21 mouse cellular contexts compared by ENCODE assay signal in the genomic region with DNA sequence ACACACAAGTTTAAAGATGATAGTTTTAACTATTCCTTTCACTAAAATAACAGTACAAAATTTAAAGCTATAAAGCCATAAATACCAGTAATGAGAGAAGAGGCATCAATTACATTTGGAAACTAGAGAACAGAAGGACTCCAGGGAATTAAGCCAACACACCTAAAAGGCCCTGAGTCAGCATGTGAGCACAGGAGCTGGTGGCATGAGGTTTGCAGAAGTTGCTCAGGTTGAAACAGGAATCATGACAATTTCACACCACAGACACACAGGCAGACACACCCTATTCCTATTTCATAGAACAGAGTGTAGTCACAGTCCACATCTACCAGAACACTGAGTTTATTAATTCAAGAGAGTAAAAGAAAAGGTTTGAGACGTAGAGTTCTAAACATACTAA. TPM values are rescaled to one million over a fixed set of nuclear protein-coding genes. Genes with fewer than 3 reads are reported as not detected.
DNase-seq lines count a peak whose midpoint lies in the region; ATAC-seq and TF ChIP-seq lines count a peak whose summit lies in the region.
"Had no signal": no experiment of that assay in that cellular context is flagged by ENCODE, and none has a peak within 500 bp of the region (broad histone marks: within the 10 kb centered on the region; RNA-seq: fewer than 3 reads in every experiment).

No protein-coding gene starts in this region.

- no peak overlapping the region for H3K9ac ChIP-seq in hindbrain, embryonic 12.5 days
- H3K9ac ChIP-seq: embryonic facial prominence, embryonic 15.5 days; forebrain, embryonic 15.5 days; liver, embryonic 13.5 days; lung, embryonic 14.5 days; neural tube, embryonic 15.5 days had no signal

- peaks cover 66% of the 10 kb centered on the region for H3K4me1 ChIP-seq in bone marrow macrophage, adult 2 months (ENCODE audit: control insufficient read depth, insufficient read depth, low read length)
- H3K4me1 ChIP-seq in hindbrain, embryonic 12.5 days = no peaks in the 10 kb centered on the region
- H3K4me1 ChIP-seq: embryonic facial prominence, embryonic 15.5 days; forebrain, embryonic 15.5 days; hindbrain, embryonic 10.5 days; midbrain, embryonic 10.5 days; neural tube, embryonic 15.5 days had no signal

- 95% methylated on average over 1 of the region's 1 CpGs for whole genome bisulfite sequencing in hindbrain, embryonic 12.5 days

- peak overlapping the region; percentile 34 for H3K27ac ChIP-seq in bone marrow macrophage, adult 2 months (ENCODE audit: insufficient read depth, low read depth, low read length)
- H3K27ac ChIP-seq in hindbrain, embryonic 12.5 days = no peak overlapping the region
- H3K27ac ChIP-seq: embryonic facial prominence, embryonic 15.5 days; forebrain, embryonic 15.5 days; hindbrain, embryonic 10.5 days; liver, embryonic 13.5 days; midbrain, embryonic 10.5 days; neural tube, embryonic 15.5 days had no signal

- no peaks in the 10 kb centered on the region for H3K27me3 ChIP-seq in hindbrain, embryonic 12.5 days
- H3K27me3 ChIP-seq: embryonic facial prominence, embryonic 15.5 days; forebrain, embryonic 15.5 days; liver, embryonic 13.5 days; neural tube, embryonic 15.5 days had no signal

- H3K4me3 ChIP-seq in bone marrow macrophage, adult 2 months (ENCODE audit: insufficient read depth, low read length) = no peak overlapping the region
- H3K4me3 ChIP-seq in hindbrain, embryonic 12.5 days = no peak overlapping the region
- H3K4me3 ChIP-seq: embryonic facial prominence, embryonic 15.5 days; forebrain, embryonic 15.5 days; hindbrain, embryonic 10.5 days; liver, embryonic 13.5 days; midbrain, embryonic 10.5 days; neural tube, embryonic 15.5 days had no signal

- DNase-seq in cerebellum, adult 9-10 months = peak; percentile 44
- DNase-seq in cerebellum, adult 8-10 months = no peak
- peak; percentile 37 for DNase-seq in 416B (ENCODE audit: low read depth)
- DNase-seq in thymus, postnatal 25 days = no peak
- DNase-seq in right cerebral cortex, postnatal 36 days (ENCODE audit: low spot score in 2 of 2) = no peak
- DNase-seq: adrenal gland, postnatal 14 days; cerebellum, adult 11 months; embryo, embryonic 11 days; kidney, adult 18-20 months; kidney, postnatal 4 days; liver, embryonic 13.5 days; lung, embryonic 14.5 days had no signal

- H3K4me2 ChIP-seq in hindbrain, embryonic 12.5 days (replicated peaks) = no peak overlapping the region
- H3K4me2 ChIP-seq: embryonic facial prominence, embryonic 15.5 days; forebrain, embryonic 15.5 days; heart, embryonic 11.5 days; liver, embryonic 13.5 days; lung, embryonic 14.5 days; neural tube, embryonic 15.5 days had no signal

- TF ChIP-seq CTCF in bone marrow macrophage, adult 2 months (IDR thresholded peaks at IDR 0.05; ENCODE audit: low read depth, low read length) = no peak

- peak; percentile 75 for ATAC-seq in megakaryocyte progenitor cell, adult 5-6 weeks (replicated peaks; ENCODE audit: poor library complexity)
- ATAC-seq in hindbrain, embryonic 12.5 days (ENCODE audit: low FRiP score) = no peak
- ATAC-seq: forebrain, embryonic 15.5 days had no signal

- no peak for TF ChIP-seq POLR2A in bone marrow macrophage, adult 2 months (IDR thresholded peaks at IDR 0.05; ENCODE audit: borderline replicate concordance, low read depth, low read length)

- H3K9me3 ChIP-seq in hindbrain, embryonic 12.5 days (replicated peaks) = no peaks in the 10 kb centered on the region
- H3K9me3 ChIP-seq: embryonic facial prominence, embryonic 15.5 days; forebrain, embryonic 15.5 days; hindbrain, embryonic 10.5 days; liver, embryonic 13.5 days; midbrain, embryonic 10.5 days; neural tube, embryonic 15.5 days had no signal

- no peaks in the 10 kb centered on the region for H3K36me3 ChIP-seq in hindbrain, embryonic 12.5 days
- H3K36me3 ChIP-seq: embryonic facial prominence, embryonic 15.5 days; forebrain, embryonic 15.5 days; hindbrain, embryonic 10.5 days; liver, embryonic 13.5 days; midbrain, embryonic 10.5 days; neural tube, embryonic 15.5 days had no signal

RNA-seq across cellular contexts. Expression of gene Abhd12, which starts 30.0 kb away (rescaled TPM):
- polyA plus RNA-seq in bone marrow macrophage, adult 2 months (2012; ENCODE audit: insufficient read depth, insufficient read length, missing spikeins) = 405 and 430 TPM in 2 replicates
- 27.3 and 30.5 TPM in 2 replicates for total RNA-seq in megakaryocyte progenitor cell, adult 5-6 weeks (2015)
- 27.2 and 56.0 TPM in 2 replicates for total RNA-seq in megakaryocyte progenitor cell, adult 5-6 weeks (2017)
- polyA plus RNA-seq in hindbrain, embryonic 12.5 days (2016; fragmentation: Nextera tagmentation; extraction: Ambion mirVana) = 70.0 and 74.1 TPM in 2 replicates

RNA-seq across cellular contexts. Expression of gene Gins1, which starts 30.7 kb away (rescaled TPM):
- polyA plus RNA-seq in bone marrow macrophage, adult 2 months (2012; ENCODE audit: insufficient read depth, insufficient read length, missing spikeins) = 13.4 and 16.9 TPM in 2 replicates
- 82.0 and 95.8 TPM in 2 replicates for total RNA-seq in megakaryocyte progenitor cell, adult 5-6 weeks (2015)
- 126 and 140 TPM in 2 replicates for total RNA-seq in megakaryocyte progenitor cell, adult 5-6 weeks (2017)
- 36.5 and 37.5 TPM in 2 replicates for polyA plus RNA-seq in hindbrain, embryonic 12.5 days (2016; fragmentation: Nextera tagmentation; extraction: Ambion mirVana)

Comparison
In these comparisons a context has a peak if more than half of its experiments do, and no peak if none do; other contexts are left out.
1. DNase-seq: peak in cerebellum, adult 9-10 months (single experiment) and 416B (single experiment); none in cerebellum, adult 8-10 months (single experiment), thymus, postnatal 25 days (single experiment) and right cerebral cortex, postnatal 36 days (0 of 2).